In the genomic region with DNA sequence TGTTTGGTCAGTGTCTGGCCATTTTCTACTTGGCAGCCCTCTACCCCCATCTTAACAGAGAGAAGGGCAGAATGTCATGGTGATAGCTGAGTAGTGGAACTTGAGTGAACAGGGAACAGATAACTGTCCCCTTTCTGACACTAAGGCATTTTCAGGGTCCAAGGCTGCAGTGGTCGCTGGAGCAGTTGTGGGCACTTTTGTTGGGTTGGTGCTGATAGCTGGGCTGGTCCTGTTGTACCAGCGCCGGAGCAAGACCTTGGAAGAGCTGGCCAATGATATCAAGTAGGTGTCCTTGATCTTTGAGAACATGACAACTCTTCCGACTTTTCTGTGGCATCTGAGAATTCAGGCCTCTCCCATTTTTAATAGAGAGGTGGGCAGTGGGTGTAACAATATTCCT, we compare ENCODE assay signal across 16 mouse cellular contexts. TPM values are rescaled to one million over a fixed set of nuclear protein-coding genes. Genes with fewer than 3 reads are reported as not detected.
"Had no signal": no experiment of that assay in that cellular context is flagged by ENCODE, and none has a peak within 500 bp of the region (broad histone marks: within the 10 kb centered on the region; RNA-seq: fewer than 3 reads in every experiment).

No protein-coding gene starts in this region.

- H3K27ac ChIP-seq: liver, embryonic 13.5 days; midbrain, embryonic 10.5 days; midbrain, embryonic 13.5 days; neural tube, embryonic 13.5 days had no signal

- H3K4me3 ChIP-seq: kidney, embryonic 15.5 days; left cerebral cortex, adult 2 months; liver, embryonic 13.5 days; midbrain, embryonic 10.5 days; midbrain, embryonic 13.5 days; myocyte; neural tube, embryonic 13.5 days had no signal

- DNase-seq: kidney, postnatal 10 days; kidney, postnatal 36 days; layer of hippocampus, postnatal 36 days; liver, embryonic 13.5 days; lung, adult 2 months; lung, postnatal 36 days; retina, postnatal 1 day; thymus, adult 18-20 months; thymus, postnatal 36 days had no signal

RNA-seq across cellular contexts. Expression of a gene that starts 2.2 kb away (rescaled TPM):
- total RNA-seq: monocyte, adult 5-6 weeks had no signal
- polyA plus RNA-seq: myocyte had no signal

RNA-seq across cellular contexts. Expression of a gene that starts 9.0 kb away (rescaled TPM):
- total RNA-seq: monocyte, adult 5-6 weeks had no signal
